Mouse (Mus musculus) ES-E14 (cell line): Measurements from ENCODE around the gene Scn8a. TPM values are rescaled to one million over a fixed set of nuclear protein-coding genes. Genes with fewer than 3 reads are reported as not detected.

Experiments
- DNase-seq: peaks from one replicate; pipeline ENCODE4 v3.0.0-alpha.2; 2013; ENCODE audit warnings: low read depth, low spot score
- H3K27ac ChIP-seq: 2 replicates; pipeline ENCODE4 v1.5.1; 2012; ENCODE audit warnings: low read depth, mild to moderate bottlenecking, low read length, moderate library complexity, mixed read lengths; ENCODE audit not compliant: poor library complexity, insufficient read depth, severe bottlenecking
- H3K36me3 ChIP-seq: 2 replicates; pipeline ENCODE4 v1.6.1; 2012; ENCODE audit warnings: mild to moderate bottlenecking, low read length, moderate library complexity, mixed read lengths; ENCODE audit not compliant: control insufficient read depth, poor library complexity, insufficient read depth, severe bottlenecking
- H3K4me1 ChIP-seq, 2 experiments: fragments of 150-350 bp in 1 of 2; sonication (generic) in 1 of 2; 2 replicates each; pipeline ENCODE4 v1.6.1; 2012; ENCODE audit warnings: low read length in 2 of 2, mild to moderate bottlenecking in 1 of 2, mixed read lengths in 1 of 2; ENCODE audit not compliant: control insufficient read depth in 2 of 2, insufficient read depth in 2 of 2, poor library complexity in 1 of 2
- H3K4me3 ChIP-seq, 2 experiments: fragments of 150-350 bp in 1 of 2; sonication (generic) in 1 of 2; 2 replicates each; pipeline ENCODE4 v1.5.1; 2012; ENCODE audit warnings: low read length in 2 of 2, low read depth in 1 of 2, mild to moderate bottlenecking in 1 of 2, mixed read lengths in 1 of 2; ENCODE audit not compliant: insufficient read depth in 1 of 2, poor library complexity in 1 of 2, severe bottlenecking in 1 of 2
- H3K9ac ChIP-seq: 2 replicates; pipeline ENCODE4 v1.6.1; 2012; ENCODE audit warnings: low read depth, mild to moderate bottlenecking, low read length, mixed read lengths; ENCODE audit not compliant: poor library complexity, insufficient read depth, severe bottlenecking
- H3K9me3 ChIP-seq: fragments of 150-350 bp; sonication (generic); 2 replicates; pipeline ENCODE4 v1.6.1; 2012; ENCODE audit warnings: low read depth, mild to moderate bottlenecking, low read length; ENCODE audit not compliant: control insufficient read depth, insufficient read depth
- CHD2 ChIP-seq: IDR thresholded peaks from 2 replicates; pipeline ENCODE4 v1.6.1; 2014; ENCODE audit warnings: mild to moderate bottlenecking, low read depth, low read length, inconsistent platforms
- HCFC1 ChIP-seq: IDR thresholded peaks from 2 replicates; pipeline ENCODE4 v1.6.1; 2012; ENCODE audit warnings: low read length, inconsistent platforms, borderline replicate concordance; ENCODE audit not compliant: insufficient read depth
- MAFK ChIP-seq: IDR thresholded peaks from 2 replicates; pipeline ENCODE4 v1.6.1; 2014; ENCODE audit warnings: mild to moderate bottlenecking, low read depth, low read length, inconsistent platforms; ENCODE audit not compliant: insufficient read depth
- ZC3H11A ChIP-seq: IDR thresholded peaks from 2 replicates; pipeline ENCODE4 v1.6.1; 2012; ENCODE audit warnings: low read depth, mild to moderate bottlenecking, inconsistent platforms, low read length, borderline replicate concordance
- ZNF384 ChIP-seq: IDR thresholded peaks from 2 replicates; pipeline ENCODE4 v1.6.1; 2012; ENCODE audit warnings: low read depth, low read length, inconsistent platforms
- in situ Hi-C, 2 experiments: fragments of 600-800 bp; cut with MboI; formaldehyde crosslinking; loops; one replicate each; pipeline ENCODE4 v1.15.1; 2025; ENCODE audit warnings: low sequenced_read_pairs in 2 of 2, inconsistent platforms in 1 of 2; ENCODE audit not compliant: unreplicated experiment in 2 of 2
- total RNA-seq: library from RNA; depleted of rRNA; stranded (reverse); fragments of 300-350 nt; gene quantifications from 2 replicates; pipeline ENCODE4 v1.2.3, GENCODE M21; 2012

Scn8a gene
- total RNA-seq, 1 experiment: 6.1 TPM

GRCm38 (mm10) chr15:100884481-100884880 lies 14.8 kb downstream of the Scn8a start:
- no peaks in the 10 kb centered on the region; a peak in 1 of 4 replicates for H3K4me1 ChIP-seq
- in situ Hi-C loops: no loop called here
- no peak for TF ChIP-seq ZC3H11A
- no peak for TF ChIP-seq MAFK
- no peak for TF ChIP-seq CHD2
- no peak for TF ChIP-seq HCFC1
- no peak for TF ChIP-seq ZNF384

DNA sequence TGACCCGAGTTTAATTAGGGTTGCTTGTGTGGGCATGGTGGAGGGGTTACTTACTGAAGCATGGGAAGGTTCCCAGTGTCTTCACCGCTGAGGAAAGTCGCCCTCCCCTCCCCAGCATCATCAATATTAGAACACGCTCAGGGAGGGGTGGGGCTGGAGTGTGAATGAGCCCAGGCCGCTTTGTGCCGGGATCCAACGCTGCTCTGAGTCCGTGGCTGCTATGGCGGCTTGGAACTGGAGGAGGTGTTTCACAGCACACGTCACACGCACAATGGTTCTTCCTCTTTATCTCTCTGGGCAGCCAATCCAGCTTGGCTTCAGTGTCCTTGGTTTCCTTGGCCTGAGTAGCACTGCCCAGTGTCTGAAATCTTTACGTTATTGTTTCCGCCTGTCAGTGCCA lies 22.3 kb downstream of the Scn8a start:
- Histone ChIP-seq H3K27ac (no peak overlapping the region), H3K36me3 (no peaks in the 10 kb centered on the region), H3K4me3 (peak overlapping the region; percentile 25 to 43; a peak in 3 of 4 replicates), H3K9ac (peak overlapping the region; percentile 43; the same call in 1 of the 2 replicates), H3K4me1 (peaks cover 1 to 4% of the 10 kb centered on the region in 2 experiments; a peak in 1 of 4 replicates), H3K9me3 (no peaks in the 10 kb centered on the region)
- no peak for TF ChIP-seq HCFC1
- no peak for TF ChIP-seq CHD2
- TF ChIP-seq MAFK: no peak
- no peak for TF ChIP-seq ZC3H11A
- TF ChIP-seq ZNF384: no peak
- DNase-seq: no peak
- in situ Hi-C loops: no loop called here

More at GRCm38 (mm10) chr15:100884481-100884880, 14.8 kb downstream of the Scn8a start:
- DNase-seq: no peak
- Histone ChIP-seq H3K4me3 (no peak overlapping the region), H3K27ac (no peak overlapping the region), H3K36me3 (no peaks in the 10 kb centered on the region), H3K9ac (no peak overlapping the region), H3K9me3 (no peaks in the 10 kb centered on the region)

GRCm38 (mm10) chr15:100896502-100896901 lies 26.8 kb downstream of the Scn8a start:
- Histone ChIP-seq H3K4me1 (peaks cover 1 to 4% of the 10 kb centered on the region in 2 experiments; a peak in 1 of 4 replicates), H3K36me3 (no peaks in the 10 kb centered on the region)

DNA sequence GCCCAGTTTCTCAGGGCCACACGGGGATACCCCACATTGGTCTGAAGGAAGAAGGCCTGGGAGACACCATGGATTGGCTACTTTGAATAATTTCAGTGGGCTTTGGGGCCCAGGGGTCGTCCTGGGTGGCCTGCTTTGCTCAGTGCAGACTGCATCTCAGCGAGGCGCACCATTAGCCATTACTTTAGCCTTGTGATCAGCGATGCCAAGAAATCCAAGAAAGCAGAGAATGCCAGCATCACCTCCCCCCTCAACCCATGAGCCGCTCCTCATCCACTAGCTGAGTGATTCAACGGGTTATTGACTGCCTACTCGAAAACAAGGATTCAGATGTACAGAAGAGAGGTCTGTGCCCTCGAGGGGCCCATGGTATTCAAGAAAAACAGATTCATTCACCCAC lies 34.2 kb downstream of the Scn8a start:
- no peak for DNase-seq
- in situ Hi-C loops: no loop called here
- Histone ChIP-seq H3K27ac (no peak overlapping the region), H3K4me1 (peaks cover 2 to 3% of the 10 kb centered on the region in 2 experiments; a peak in 1 of 4 replicates), H3K4me3 (no peak overlapping the region), H3K36me3 (no peaks in the 10 kb centered on the region), H3K9ac (no peak overlapping the region), H3K9me3 (no peaks in the 10 kb centered on the region)
- no peak for TF ChIP-seq HCFC1
- no peak for TF ChIP-seq CHD2
- no peak for TF ChIP-seq MAFK
- TF ChIP-seq ZC3H11A: no peak
- TF ChIP-seq ZNF384: no peak

More at GRCm38 (mm10) chr15:100896502-100896901, 26.8 kb downstream of the Scn8a start:
- no peaks in the 10 kb centered on the region for H3K9me3 ChIP-seq
- H3K27ac ChIP-seq: no peak overlapping the region
- TF ChIP-seq ZC3H11A (no peak), MAFK (no peak), HCFC1 (no peak), CHD2 (no peak), ZNF384 (no peak)
- DNase-seq: no peak
- H3K9ac ChIP-seq: no peak overlapping the region; the same call in 1 of the 2 replicates
- H3K4me3 ChIP-seq: peak overlapping the region in 1 of 2 experiments; percentile 26; a peak in 1 of 4 replicates
- in situ Hi-C loops: no loop called here

DNA sequence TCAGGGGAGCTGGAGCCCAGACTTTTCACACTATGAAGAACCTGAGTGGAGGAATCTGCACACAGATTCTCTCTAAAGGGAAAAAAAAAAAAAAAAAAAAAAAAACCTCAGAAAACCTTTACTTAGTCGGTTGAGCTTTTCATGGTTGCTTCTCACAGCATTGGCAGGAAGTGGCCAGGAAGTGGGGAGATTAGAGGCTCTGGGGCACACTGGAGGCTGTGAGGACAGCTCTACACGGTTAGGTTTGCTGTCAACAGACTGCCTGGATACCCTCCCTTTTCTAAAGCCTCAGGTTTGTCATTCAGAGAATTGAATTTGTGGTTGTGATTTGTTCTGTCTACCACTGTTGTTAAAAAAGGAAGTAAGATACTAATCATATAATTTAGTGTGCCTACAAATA lies 35.3 kb downstream of the Scn8a start:
- Histone ChIP-seq H3K9ac (no peak overlapping the region), H3K27ac (no peak overlapping the region), H3K4me3 (no peak overlapping the region), H3K4me1 (peaks cover 5 to 6% of the 10 kb centered on the region in 2 experiments), H3K36me3 (no peaks in the 10 kb centered on the region), H3K9me3 (no peaks in the 10 kb centered on the region)
- no peak for DNase-seq
- in situ Hi-C loops: no loop called here
- no peak for TF ChIP-seq MAFK
